Mouse (Mus musculus): ENCODE results near the gene Olfr111. TPM values are rescaled to one million over a fixed set of nuclear protein-coding genes. Genes with fewer than 3 reads are reported as not detected.
"Not testable (repeated sequence)": the region's sequence is repeated elsewhere in the genome, so short reads cannot be mapped to it uniquely, and the experiment has no call there.

Olfr111 gene
- polyA plus RNA-seq (2011; ENCODE audit: insufficient read depth, insufficient read length, low read depth, missing spikeins), result not detected in 2 replicates

GRCm38 (mm10) chr17:37507730-37508129 is at the start of gene Olfr111:
Gene Olfr111 (plus strand): TSS chr17:37508030.
- Histone ChIP-seq H3K4me3 (ENCODE audit: low read depth, low read length) (no peak within 1 kb of the TSS), H3K27ac (ENCODE audit: insufficient read depth, low read length) (no peak within 1 kb of the TSS), H3K9me3 (replicated peaks; ENCODE audit: control insufficient read depth, insufficient read depth, low read length, poor library complexity, severe bottlenecking) (no peaks in the 10 kb centered on the region), H3K4me1 (ENCODE audit: control insufficient read depth, insufficient read depth, low read length) (no peaks in the 10 kb centered on the region), H3K9ac (ENCODE audit: low read depth, poor library complexity, severe bottlenecking) (no peak within 1 kb of the TSS), H3K27me3 (ENCODE audit: control insufficient read depth, insufficient read depth, low read length, poor library complexity, severe bottlenecking) (no peaks in the 10 kb centered on the region), H3K36me3 (ENCODE audit: control insufficient read depth, insufficient read depth, low read length, poor library complexity, severe bottlenecking) (no peaks in the 10 kb centered on the region)
- TF ChIP-seq EP300 (IDR thresholded peaks at IDR 0.05; ENCODE audit: insufficient read depth, low read depth, low read length), result no peak
- TF ChIP-seq CTCF (IDR thresholded peaks at IDR 0.05; ENCODE audit: low read depth, low read length), result no peak
- TF ChIP-seq POLR2A (IDR thresholded peaks at IDR 0.05; ENCODE audit: insufficient read depth, low read length), result no peak

- TF ChIP-seq EP300 (IDR thresholded peaks at IDR 0.05; ENCODE audit: insufficient read depth, low read depth, low read length), result no peak
- no peak for TF ChIP-seq POLR2A (IDR thresholded peaks at IDR 0.05; ENCODE audit: insufficient read depth, low read length)
- TF ChIP-seq CTCF (IDR thresholded peaks at IDR 0.05; ENCODE audit: low read depth, low read length), result no peak
- Histone ChIP-seq H3K4me3 (ENCODE audit: low read depth, low read length) (no peak within 1 kb of the TSS), H3K27me3 (ENCODE audit: control insufficient read depth, insufficient read depth, low read length, poor library complexity, severe bottlenecking) (no peaks in the 10 kb centered on the region; the same call in 1 of the 2 replicates), H3K9me3 (replicated peaks; ENCODE audit: control insufficient read depth, insufficient read depth, low read length, poor library complexity, severe bottlenecking) (no peaks in the 10 kb centered on the region), H3K4me1 (ENCODE audit: control insufficient read depth, insufficient read depth, low read length) (no peaks in the 10 kb centered on the region), H3K36me3 (ENCODE audit: control insufficient read depth, insufficient read depth, low read length, poor library complexity, severe bottlenecking) (no peaks in the 10 kb centered on the region), H3K27ac (ENCODE audit: insufficient read depth, low read length) (no peak within 1 kb of the TSS), H3K9ac (ENCODE audit: low read depth, poor library complexity, severe bottlenecking) (no peak within 1 kb of the TSS)
Measured at GRCm38 (mm10) chr17:37458616-37459015, 49.2 kb upstream of the Olfr111 start, which contains the start of gene Olfr109. Gene Olfr109 (plus strand): TSS chr17:37458916.

GRCm38 (mm10) chr17:37483452-37483851 is 24.4 kb upstream of the Olfr111 start, which contains the start of gene H2-M2:
Gene H2-M2 (minus strand): TSS chr17:37483552.
- Histone ChIP-seq H3K4me1 (ENCODE audit: control insufficient read depth, insufficient read depth, low read length) (no peaks in the 10 kb centered on the region), H3K36me3 (ENCODE audit: control insufficient read depth, insufficient read depth, low read length, poor library complexity, severe bottlenecking) (no peaks in the 10 kb centered on the region), H3K27me3 (ENCODE audit: control insufficient read depth, insufficient read depth, low read length, poor library complexity, severe bottlenecking) (no peaks in the 10 kb centered on the region), H3K9ac (ENCODE audit: low read depth, poor library complexity, severe bottlenecking) (no peak within 1 kb of the TSS), H3K4me3 (ENCODE audit: low read depth, low read length) (no peak within 1 kb of the TSS), H3K27ac (ENCODE audit: insufficient read depth, low read length) (no peak within 1 kb of the TSS), H3K9me3 (replicated peaks; ENCODE audit: control insufficient read depth, insufficient read depth, low read length, poor library complexity, severe bottlenecking) (no peaks in the 10 kb centered on the region)
- TF ChIP-seq POLR2A (IDR thresholded peaks at IDR 0.05; ENCODE audit: insufficient read depth, low read length) (no peak), CTCF (IDR thresholded peaks at IDR 0.05; ENCODE audit: low read depth, low read length) (no peak)

GRCm38 (mm10) chr17:37491930-37492518 is 15.8 kb upstream of the Olfr111 start, which contains the start of gene Olfr110:
Gene Olfr110 (plus strand): TSS chr17:37492468.
- no peaks in the 10 kb centered on the region for H3K9me3 ChIP-seq (replicated peaks; ENCODE audit: control insufficient read depth, insufficient read depth, low read length, poor library complexity, severe bottlenecking)
- TF ChIP-seq POLR2A (IDR thresholded peaks at IDR 0.05; ENCODE audit: insufficient read depth, low read length), result no peak
- no peak for TF ChIP-seq EP300 (IDR thresholded peaks at IDR 0.05; ENCODE audit: insufficient read depth, low read depth, low read length)
- no peak for TF ChIP-seq CTCF (IDR thresholded peaks at IDR 0.05; ENCODE audit: low read depth, low read length)

GRCm38 (mm10) chr17:37524612-37525011 is 16.8 kb downstream of the Olfr111 start:
- not testable (repeated sequence) for H3K4me3 ChIP-seq (ENCODE audit: low read depth, low read length)

More at GRCm38 (mm10) chr17:37491930-37492518, 15.8 kb upstream of the Olfr111 start, which contains the start of gene Olfr110:
- Histone ChIP-seq H3K27me3 (ENCODE audit: control insufficient read depth, insufficient read depth, low read length, poor library complexity, severe bottlenecking) (no peaks in the 10 kb centered on the region), H3K27ac (ENCODE audit: insufficient read depth, low read length) (no peak within 1 kb of the TSS), H3K36me3 (ENCODE audit: control insufficient read depth, insufficient read depth, low read length, poor library complexity, severe bottlenecking) (no peaks in the 10 kb centered on the region), H3K9ac (ENCODE audit: low read depth, poor library complexity, severe bottlenecking) (no peak within 1 kb of the TSS), H3K4me3 (ENCODE audit: low read depth, low read length) (no peak within 1 kb of the TSS), H3K4me1 (ENCODE audit: control insufficient read depth, insufficient read depth, low read length) (no peaks in the 10 kb centered on the region)

GRCm38 (mm10) chr17:37525427-37525826 is 17.6 kb downstream of the Olfr111 start:
- not testable (repeated sequence) for H3K36me3 ChIP-seq (ENCODE audit: control insufficient read depth, insufficient read depth, low read length, poor library complexity, severe bottlenecking); H3K9ac ChIP-seq (ENCODE audit: low read depth, poor library complexity, severe bottlenecking); H3K27ac ChIP-seq (ENCODE audit: insufficient read depth, low read length); H3K27me3 ChIP-seq (ENCODE audit: control insufficient read depth, insufficient read depth, low read length, poor library complexity, severe bottlenecking); H3K9me3 ChIP-seq (replicated peaks; ENCODE audit: control insufficient read depth, insufficient read depth, low read length, poor library complexity, severe bottlenecking); H3K4me3 ChIP-seq (ENCODE audit: low read depth, low read length); H3K4me1 ChIP-seq (ENCODE audit: control insufficient read depth, insufficient read depth, low read length)

More at GRCm38 (mm10) chr17:37524612-37525011, 16.8 kb downstream of the Olfr111 start:
- H3K9ac ChIP-seq (ENCODE audit: low read depth, poor library complexity, severe bottlenecking); H3K36me3 ChIP-seq (ENCODE audit: control insufficient read depth, insufficient read depth, low read length, poor library complexity, severe bottlenecking); H3K9me3 ChIP-seq (replicated peaks; ENCODE audit: control insufficient read depth, insufficient read depth, low read length, poor library complexity, severe bottlenecking); H3K27me3 ChIP-seq (ENCODE audit: control insufficient read depth, insufficient read depth, low read length, poor library complexity, severe bottlenecking); H3K4me1 ChIP-seq (ENCODE audit: control insufficient read depth, insufficient read depth, low read length); H3K27ac ChIP-seq (ENCODE audit: insufficient read depth, low read length): not testable (repeated sequence)
